Mouse (Mus musculus): ENCODE measurements at regions not wholly inside any gene's neighbourhood (a gene's known extent, or its start where the extent isn't known, plus 50 kb on each side); places are given as distances from the start of the nearest gene placed in this dataset.

DNA sequence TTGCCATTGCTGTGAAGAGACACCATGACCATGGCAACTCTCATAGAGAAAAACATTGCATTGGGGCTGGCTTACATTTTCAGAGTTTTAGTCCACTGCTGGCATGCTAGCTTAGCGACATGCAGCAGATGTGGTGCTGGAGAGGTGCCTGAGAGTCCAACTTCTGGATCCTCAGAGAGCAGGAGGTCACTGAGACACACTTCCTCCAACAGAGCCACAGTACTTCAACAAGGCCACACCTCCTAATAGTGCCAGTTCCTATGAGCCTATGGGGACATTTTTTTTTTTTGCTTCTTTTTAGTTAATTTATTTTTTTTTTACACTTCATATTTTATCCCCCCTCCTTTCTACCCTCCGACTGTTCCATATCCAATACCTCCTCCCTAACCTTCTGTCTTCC lies 120.3 kb downstream of the Ube2e3 start:
- Histone ChIP-seq H3K27ac (no peak overlapping the region), H3K4me1 (no peaks in the 10 kb centered on the region), H3K9ac (no peak overlapping the region), H3K4me3 (replicated peaks) (no peak overlapping the region), H3K4me2 (no peak overlapping the region), H3K36me3 (no peaks in the 10 kb centered on the region), H3K27me3 (no peaks in the 10 kb centered on the region), H3K9me3 (replicated peaks) (no peaks in the 10 kb centered on the region)
- ATAC-seq (replicated peaks; ENCODE audit: low FRiP score), result no peak
- 83% methylated on average over 2 of the region's 2 CpGs for WGBS

DNA sequence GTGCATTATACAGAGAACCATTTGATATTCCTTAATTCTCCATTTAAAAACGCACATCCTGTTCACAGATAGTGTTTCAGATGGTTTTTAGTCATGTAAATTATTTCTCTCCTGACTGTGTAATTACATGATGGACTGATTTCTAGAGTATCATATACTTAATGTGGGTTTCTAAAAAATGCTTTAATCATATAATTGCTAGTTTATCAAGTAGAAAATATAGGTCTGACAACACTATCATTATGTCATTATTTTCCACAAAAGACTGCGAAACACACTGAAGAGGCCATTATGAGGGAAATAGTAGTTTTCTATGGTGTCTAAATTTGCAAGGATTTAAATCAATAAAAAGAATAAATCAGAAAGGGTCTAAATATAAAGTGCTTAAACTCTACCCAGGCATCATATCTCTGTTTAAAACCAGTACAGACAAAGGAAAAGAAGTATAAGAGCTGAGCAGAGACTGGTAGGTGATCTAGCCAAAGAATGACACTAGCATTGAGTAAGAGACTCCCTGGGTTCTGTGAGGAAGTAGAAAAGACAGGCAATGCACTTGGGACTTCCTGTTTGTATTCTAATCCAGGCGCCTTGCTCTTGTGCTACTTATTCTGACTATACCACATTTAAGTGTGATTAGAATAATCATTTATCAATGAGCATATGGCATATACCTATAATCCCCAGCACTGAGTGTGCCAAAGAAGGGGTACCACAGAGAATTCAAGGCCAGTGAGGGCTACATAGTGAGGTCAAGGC lies 127.1 kb downstream of the Ube2e3 start:
- H3K4me1 ChIP-seq, result 0 out of 2 replicates have a peak, but pooled peaks cover 2% of the 10 kb centered on the region

DNA sequence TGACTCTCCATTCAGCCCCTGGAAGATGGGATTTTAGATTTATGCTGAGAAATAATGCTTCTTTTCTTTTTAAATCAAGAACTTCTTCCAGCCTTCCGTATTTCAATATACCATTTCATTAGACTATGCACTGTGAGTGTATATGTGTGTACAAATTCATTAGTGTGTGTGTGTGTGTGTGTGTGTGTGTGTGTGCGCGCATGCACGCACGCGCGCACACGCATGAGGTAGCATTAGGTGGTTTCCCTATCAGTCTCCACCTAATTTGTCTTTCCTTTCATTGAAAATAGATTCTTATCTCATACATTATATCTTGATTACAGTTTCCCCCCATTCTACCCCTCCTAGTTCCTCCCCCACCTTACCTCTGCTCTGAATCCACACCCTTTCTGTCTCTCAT lies 130.7 kb downstream of the Ube2e3 start:
- Histone ChIP-seq H3K4me3 (replicated peaks) (no peak overlapping the region), H3K4me2 (no peak overlapping the region)
- WGBS, result 94% methylated on average over 8 of the region's 8 CpGs

More for the DNA sequence above, 127.1 kb downstream of the Ube2e3 start:
- no peaks in the 10 kb centered on the region for H3K27me3 ChIP-seq
- H3K4me2 ChIP-seq, result no peak overlapping the region
- 77% methylated on average over 3 of the region's 3 CpGs for WGBS
- H3K36me3 ChIP-seq, result no peaks in the 10 kb centered on the region
- H3K4me3 ChIP-seq (replicated peaks), result no peak overlapping the region
- no peak overlapping the region for H3K27ac ChIP-seq
- ATAC-seq (replicated peaks; ENCODE audit: low FRiP score), result no peak
- no peak overlapping the region for H3K9ac ChIP-seq
- H3K9me3 ChIP-seq (replicated peaks), result no peaks in the 10 kb centered on the region

DNA sequence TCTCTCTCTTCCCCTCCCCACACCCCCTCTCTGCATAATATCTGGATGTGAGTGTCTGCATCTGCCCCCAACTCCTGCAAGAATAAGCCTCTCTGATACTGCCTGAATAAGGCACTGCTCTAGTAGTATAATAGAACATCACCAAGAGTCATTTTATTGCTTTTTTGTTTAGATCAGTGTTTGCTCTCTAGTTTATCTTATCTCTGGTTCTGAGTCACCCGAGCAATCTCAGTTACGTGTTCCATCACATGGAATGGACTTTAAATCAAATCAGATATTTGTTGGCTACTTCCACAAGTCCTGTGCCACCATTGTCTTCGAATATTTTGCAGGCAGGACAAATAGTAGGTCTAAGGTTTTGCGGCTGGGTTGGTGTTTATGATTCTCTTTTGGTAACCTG lies 131.5 kb downstream of the Ube2e3 start:
- ATAC-seq (replicated peaks; ENCODE audit: low FRiP score), result no peak
- Histone ChIP-seq H3K9ac (no peak overlapping the region), H3K36me3 (no peaks in the 10 kb centered on the region), H3K27me3 (no peaks in the 10 kb centered on the region), H3K4me3 (replicated peaks) (no peak overlapping the region), H3K9me3 (replicated peaks) (no peaks in the 10 kb centered on the region), H3K4me2 (no peak overlapping the region), H3K4me1 (0 out of 2 replicates have a peak, but pooled peaks cover 2% of the 10 kb centered on the region), H3K27ac (no peak overlapping the region)
- 88% methylated on average over 4 of the region's 4 CpGs for WGBS

More for the DNA sequence above, 130.7 kb downstream of the Ube2e3 start:
- no peaks in the 10 kb centered on the region for H3K36me3 ChIP-seq
- no peaks in the 10 kb centered on the region for H3K9me3 ChIP-seq (replicated peaks)
- 0 out of 2 replicates have a peak, but pooled peaks cover 2% of the 10 kb centered on the region for H3K4me1 ChIP-seq
- ATAC-seq (replicated peaks; ENCODE audit: low FRiP score), result no peak
- H3K27me3 ChIP-seq, result no peaks in the 10 kb centered on the region
- no peak overlapping the region for H3K27ac ChIP-seq
- no peak overlapping the region for H3K9ac ChIP-seq

GRCm38 (mm10) chr2:79004862-79005261 lies 136.9 kb downstream of the Ube2e3 start:
- H3K4me2 ChIP-seq, result no peak overlapping the region
- H3K9ac ChIP-seq, result no peak overlapping the region
- H3K27ac ChIP-seq, result no peak overlapping the region
- no peak overlapping the region for H3K4me3 ChIP-seq (replicated peaks)
- no peaks in the 10 kb centered on the region for H3K27me3 ChIP-seq
- WGBS, result 56% methylated on average over 1 of the region's 1 CpGs
- 0 out of 2 replicates have a peak, but pooled peaks cover 2% of the 10 kb centered on the region for H3K4me1 ChIP-seq
- no peaks in the 10 kb centered on the region for H3K9me3 ChIP-seq (replicated peaks)
- no peaks in the 10 kb centered on the region for H3K36me3 ChIP-seq
- ATAC-seq (replicated peaks; ENCODE audit: low FRiP score), result no peak

GRCm38 (mm10) chr2:79008642-79009041 lies 140.7 kb downstream of the Ube2e3 start:
- no peak overlapping the region for H3K4me2 ChIP-seq
- no peak overlapping the region for H3K27ac ChIP-seq
- H3K27me3 ChIP-seq, result no peaks in the 10 kb centered on the region
- H3K9ac ChIP-seq, result no peak overlapping the region
- 0 out of 2 replicates have a peak, but pooled peaks cover 2% of the 10 kb centered on the region for H3K4me1 ChIP-seq
- 87% methylated on average over 3 of the region's 3 CpGs for WGBS
- ATAC-seq (replicated peaks; ENCODE audit: low FRiP score), result no peak
- H3K4me3 ChIP-seq (replicated peaks), result no peak overlapping the region
- H3K9me3 ChIP-seq (replicated peaks), result no peaks in the 10 kb centered on the region
- no peaks in the 10 kb centered on the region for H3K36me3 ChIP-seq

DNA sequence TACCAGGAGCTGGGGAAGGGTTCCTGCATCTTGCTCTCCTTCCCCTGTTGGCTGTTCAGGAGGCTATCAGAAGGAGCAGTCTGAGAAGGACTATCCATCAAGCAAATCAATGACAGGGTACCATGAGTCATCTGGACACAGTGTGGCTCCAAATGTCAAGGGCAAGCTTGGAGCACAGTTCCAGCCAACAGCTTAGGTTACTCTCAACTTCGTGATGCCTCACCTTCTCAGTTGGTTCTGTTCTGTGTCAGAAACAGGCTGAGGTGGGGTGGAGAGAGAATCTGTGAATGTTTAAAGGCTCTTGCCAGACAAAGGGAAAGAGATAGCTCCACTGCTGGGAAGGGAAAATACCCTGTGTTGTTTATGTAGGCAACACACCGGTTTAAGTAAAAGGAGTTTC lies 141.9 kb downstream of the Ube2e3 start:
- no peaks in the 10 kb centered on the region for H3K36me3 ChIP-seq
- no peak overlapping the region for H3K9ac ChIP-seq
- 0 out of 2 replicates have a peak, but pooled peaks cover under 1% of the 10 kb centered on the region for H3K4me1 ChIP-seq
- WGBS, result 67% methylated on average over 2 of the region's 2 CpGs
- no peaks in the 10 kb centered on the region for H3K27me3 ChIP-seq
- no peaks in the 10 kb centered on the region for H3K9me3 ChIP-seq (replicated peaks)
- no peak overlapping the region for H3K4me2 ChIP-seq
- no peak overlapping the region; the same call in 1 of the 2 replicates for H3K27ac ChIP-seq
- ATAC-seq (replicated peaks; ENCODE audit: low FRiP score), result no peak
- no peak overlapping the region for H3K4me3 ChIP-seq (replicated peaks)

DNA sequence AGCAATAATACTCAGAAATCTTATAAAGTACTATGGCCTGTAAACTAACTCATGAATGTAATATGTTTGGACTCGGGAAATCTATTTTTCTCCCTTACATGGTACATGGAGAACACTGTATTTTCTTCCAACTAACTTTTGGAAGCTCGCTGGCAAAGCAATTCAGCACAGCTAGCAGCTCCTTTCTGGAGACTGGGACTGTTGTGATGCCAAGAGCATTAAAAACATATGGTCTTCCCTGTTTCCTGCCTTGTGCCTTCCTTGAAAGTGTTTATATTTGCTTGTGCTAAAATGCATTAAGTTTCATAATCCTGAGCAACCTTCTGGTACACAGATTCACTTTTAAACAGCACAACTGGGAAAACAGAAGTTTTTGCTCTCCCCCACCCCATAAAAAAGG lies 142.3 kb downstream of the Ube2e3 start:
- no peak overlapping the region for H3K27ac ChIP-seq
- H3K9ac ChIP-seq, result no peak overlapping the region
- H3K36me3 ChIP-seq, result no peaks in the 10 kb centered on the region
- ATAC-seq (replicated peaks; ENCODE audit: low FRiP score), result no peak
- 84% methylated on average over 2 of the region's 2 CpGs for WGBS
- H3K4me2 ChIP-seq, result no peak overlapping the region
- H3K27me3 ChIP-seq, result no peaks in the 10 kb centered on the region
- no peak overlapping the region for H3K4me3 ChIP-seq (replicated peaks)
- H3K9me3 ChIP-seq (replicated peaks), result no peaks in the 10 kb centered on the region
- H3K4me1 ChIP-seq, result no peaks in the 10 kb centered on the region

- Histone ChIP-seq H3K27me3 (no peaks in the 10 kb centered on the region), H3K4me3 (replicated peaks) (no peak overlapping the region), H3K36me3 (no peaks in the 10 kb centered on the region), H3K9me3 (replicated peaks) (no peaks in the 10 kb centered on the region), H3K9ac (no peak overlapping the region), H3K27ac (no peak overlapping the region), H3K4me2 (no peak overlapping the region), H3K4me1 (0 out of 2 replicates have a peak, but pooled peaks cover 4% of the 10 kb centered on the region)
- peak; percentile 74 for ATAC-seq (replicated peaks; ENCODE audit: low FRiP score)
- WGBS, result 48% methylated on average over 4 of the region's 4 CpGs
Observed at GRCm38 (mm10) chr2:79018732-79019423, 151.0 kb downstream of the Ube2e3 start.

GRCm38 (mm10) chr2:79022954-79023353 lies 155.0 kb downstream of the Ube2e3 start:
- WGBS, result 89% methylated on average over 2 of the region's 2 CpGs
- no peak overlapping the region for H3K27ac ChIP-seq

GRCm38 (mm10) chr2:79025678-79026077 lies 157.8 kb downstream of the Ube2e3 start:
- WGBS, result 84% methylated on average over 4 of the region's 4 CpGs
- no peak for ATAC-seq (replicated peaks; ENCODE audit: low FRiP score)

More at GRCm38 (mm10) chr2:79022954-79023353, 155.0 kb downstream of the Ube2e3 start:
- ATAC-seq (replicated peaks; ENCODE audit: low FRiP score), result no peak
- 0 out of 2 replicates have a peak, but pooled peaks cover 4% of the 10 kb centered on the region for H3K4me1 ChIP-seq
- H3K9me3 ChIP-seq (replicated peaks), result no peaks in the 10 kb centered on the region
- no peaks in the 10 kb centered on the region for H3K27me3 ChIP-seq
- H3K4me2 ChIP-seq, result no peak overlapping the region
- no peak overlapping the region for H3K4me3 ChIP-seq (replicated peaks)
- H3K36me3 ChIP-seq, result no peaks in the 10 kb centered on the region
- no peak overlapping the region for H3K9ac ChIP-seq

GRCm38 (mm10) chr2:79030990-79031389 lies 163.1 kb downstream of the Ube2e3 start:
- no peaks in the 10 kb centered on the region for H3K36me3 ChIP-seq
- H3K9me3 ChIP-seq (replicated peaks), result no peaks in the 10 kb centered on the region
- H3K4me3 ChIP-seq (replicated peaks), result no peak overlapping the region
- WGBS, result 68% methylated on average over 1 of the region's 1 CpGs
- H3K27ac ChIP-seq, result no peak overlapping the region
- H3K27me3 ChIP-seq, result no peaks in the 10 kb centered on the region
- no peaks in the 10 kb centered on the region for H3K4me1 ChIP-seq
- H3K9ac ChIP-seq, result no peak overlapping the region
- no peak for ATAC-seq (replicated peaks; ENCODE audit: low FRiP score)
- no peak overlapping the region for H3K4me2 ChIP-seq

More at GRCm38 (mm10) chr2:79025678-79026077, 157.8 kb downstream of the Ube2e3 start:
- H3K4me2 ChIP-seq, result no peak overlapping the region
- H3K9me3 ChIP-seq (replicated peaks), result no peaks in the 10 kb centered on the region
- no peak overlapping the region for H3K9ac ChIP-seq
- H3K4me3 ChIP-seq (replicated peaks), result no peak overlapping the region
- H3K36me3 ChIP-seq, result no peaks in the 10 kb centered on the region
- no peaks in the 10 kb centered on the region for H3K4me1 ChIP-seq
- H3K27me3 ChIP-seq, result no peaks in the 10 kb centered on the region
- H3K27ac ChIP-seq, result no peak overlapping the region
